Mouse (Mus musculus): Measurements from ENCODE around the gene Gcnt4. TPM values are rescaled to one million over a fixed set of nuclear protein-coding genes. Genes with fewer than 3 reads are reported as not detected.

Gene Gcnt4
- not detected for polyA plus RNA-seq (2017; shearing (Covaris generic))

DNA sequence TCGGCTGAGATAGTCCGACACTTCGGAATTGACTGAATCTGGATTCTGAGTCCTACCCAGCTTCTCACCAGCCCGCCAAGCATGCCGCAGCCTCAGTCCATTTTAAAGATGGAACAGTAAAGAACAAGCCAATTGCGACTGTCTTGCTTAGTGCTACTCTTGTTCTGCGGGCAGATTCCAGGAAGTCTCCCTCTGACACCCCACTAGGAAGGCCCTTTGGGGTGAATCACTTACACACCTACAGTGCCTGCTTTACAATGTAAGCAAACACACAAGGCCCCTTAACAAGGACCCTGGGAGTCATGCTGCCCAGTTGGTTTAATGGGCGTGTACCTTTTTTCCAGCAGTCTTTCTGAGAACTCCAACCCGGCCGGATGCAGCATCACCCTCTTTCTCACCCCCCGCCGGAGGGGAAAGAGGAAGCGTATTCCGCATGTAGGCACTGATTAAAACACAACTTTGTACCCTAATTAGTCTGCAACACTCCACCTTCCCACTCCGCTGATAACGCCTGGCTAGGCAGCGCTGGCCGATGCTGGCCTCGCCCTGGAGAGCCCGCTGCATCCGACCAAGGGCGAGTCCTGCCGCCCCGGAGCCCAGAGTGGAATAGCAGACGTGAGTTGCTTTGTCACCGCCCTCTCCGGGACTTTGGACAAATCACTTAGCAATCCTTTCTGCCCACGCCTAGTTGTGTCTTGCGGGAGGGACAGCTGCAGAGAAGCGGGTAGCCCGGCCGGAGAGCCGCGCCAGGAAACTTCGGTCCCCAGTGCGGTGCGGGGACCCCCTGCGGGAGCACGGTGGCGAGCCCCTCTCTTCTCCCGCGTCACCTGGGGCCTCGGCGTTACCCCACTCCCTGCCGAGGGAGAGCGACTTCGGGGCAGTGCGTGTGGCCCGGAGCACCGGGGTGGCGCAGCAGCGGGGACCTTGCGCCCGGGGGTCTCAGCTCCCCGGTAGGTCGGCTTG lies at the start of gene Gcnt4:
Gene Gcnt4, plus strand, starts transcription at position 691 of the 963 bp plus-strand sequence.

Other genes with a start within 250 kb of the Gcnt4 start
- not detected for gene Ankrd31, start 176.4 kb upstream of the Gcnt4 start, polyA plus RNA-seq (2017; shearing (Covaris generic))
- gene 1700029F12Rik, start 109.7 kb downstream of the Gcnt4 start, polyA plus RNA-seq (2017; shearing (Covaris generic)) = not detected
- 0.29 TPM for gene Fam169a, start 142.6 kb downstream of the Gcnt4 start, polyA plus RNA-seq (2017; shearing (Covaris generic))
- 2.9 TPM for gene Gm6169, start 174.5 kb downstream of the Gcnt4 start, polyA plus RNA-seq (2017; shearing (Covaris generic))
- gene Gfm2, start 213.2 kb downstream of the Gcnt4 start, polyA plus RNA-seq (2017; shearing (Covaris generic)) = 40.2 TPM
- 69.0 TPM for gene Nsa2, start 213.2 kb downstream of the Gcnt4 start, polyA plus RNA-seq (2017; shearing (Covaris generic))

Measured in CD4-positive, CD25-positive, alpha-beta regulatory T cell (primary cell).